Mouse (Mus musculus) urinary bladder, adult 2 months (tissue): Measurements from ENCODE around the gene Bcor. TPM values are rescaled to one million over a fixed set of nuclear protein-coding genes. Genes with fewer than 3 reads are reported as not detected.
A peak's percentile ranks its signal among the peaks of the same experiment; 100 is the strongest.

Experiments used
- DNase-seq: peaks from one replicate; pipeline ENCODE4 v3.0.0; 2022; ENCODE audit warnings: low spot score
- polyA plus RNA-seq: library from polyadenylated mRNA; depleted of rRNA; stranded (reverse); fragments of >200 nt; gene quantifications from 2 replicates; pipeline ENCODE4 v1.2.3, GENCODE M21; 2012; rRNA removed

Bcor gene
- polyA plus RNA-seq = 7.5 and 11.9 TPM in 2 replicates

- peak; percentile 43 for DNase-seq
These were observed at the start of gene Bcor for GRCm38 (mm10) chrX:12159981-12160656. Gene Bcor, minus strand, starts transcription at chrX:12160355.

DNA sequence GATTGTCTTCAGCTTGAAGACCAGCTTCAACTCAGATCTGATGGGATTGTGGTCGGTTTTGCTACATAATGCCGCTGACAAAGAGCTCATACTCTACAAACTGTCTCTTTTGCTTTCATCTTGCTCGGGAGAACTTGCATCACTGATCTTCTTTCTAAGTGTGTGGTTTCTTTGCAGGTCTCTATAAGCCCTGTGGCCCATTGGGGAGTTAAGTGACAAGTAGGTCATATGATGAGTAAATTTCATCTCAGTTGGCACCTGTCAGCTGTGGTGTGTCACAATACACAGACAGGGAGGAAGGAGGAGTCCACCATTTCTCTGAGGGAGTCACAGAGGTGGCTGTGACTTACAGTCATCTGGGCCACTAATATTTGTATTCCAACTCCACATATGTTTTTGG is 42.8 kb upstream of the Bcor start:
- DNase-seq = no peak

- no peak for DNase-seq
These were observed 41.0 kb upstream of the Bcor start for GRCm38 (mm10) chrX:12201111-12201510.

DNA sequence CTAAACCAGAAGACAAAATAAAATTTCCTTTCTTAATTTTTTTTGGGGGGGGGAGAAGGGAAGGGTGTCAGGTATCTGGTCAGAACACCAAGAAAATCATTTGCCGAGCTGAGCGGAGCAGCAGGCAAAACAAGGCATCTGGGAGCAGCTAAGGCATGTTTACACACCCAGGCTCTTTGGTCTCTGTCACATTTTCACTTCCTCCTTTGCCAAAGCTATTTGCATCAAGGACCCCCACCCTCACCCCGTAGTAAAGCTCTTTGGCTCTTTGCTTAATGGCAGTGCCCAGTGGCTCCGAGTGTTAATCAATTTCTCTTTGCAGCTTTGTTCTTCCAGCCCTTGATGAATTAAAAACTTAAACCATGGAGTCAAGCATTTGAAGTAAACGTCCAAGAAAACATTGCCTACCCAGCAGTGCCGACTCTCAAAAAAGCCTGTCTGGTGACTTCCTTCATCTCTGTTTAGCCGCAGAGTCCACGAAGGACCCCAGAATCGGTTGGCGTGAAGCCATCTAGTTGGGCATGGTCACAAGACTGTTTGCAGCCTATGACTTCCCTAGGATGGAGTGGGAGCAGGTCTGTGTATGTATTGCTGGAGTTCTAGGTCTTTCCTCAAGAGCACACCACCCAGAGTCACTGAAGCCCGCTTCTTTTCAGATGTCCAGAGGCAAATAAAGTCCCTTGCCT is 35.2 kb upstream of the Bcor start:
- no peak for DNase-seq

DNA sequence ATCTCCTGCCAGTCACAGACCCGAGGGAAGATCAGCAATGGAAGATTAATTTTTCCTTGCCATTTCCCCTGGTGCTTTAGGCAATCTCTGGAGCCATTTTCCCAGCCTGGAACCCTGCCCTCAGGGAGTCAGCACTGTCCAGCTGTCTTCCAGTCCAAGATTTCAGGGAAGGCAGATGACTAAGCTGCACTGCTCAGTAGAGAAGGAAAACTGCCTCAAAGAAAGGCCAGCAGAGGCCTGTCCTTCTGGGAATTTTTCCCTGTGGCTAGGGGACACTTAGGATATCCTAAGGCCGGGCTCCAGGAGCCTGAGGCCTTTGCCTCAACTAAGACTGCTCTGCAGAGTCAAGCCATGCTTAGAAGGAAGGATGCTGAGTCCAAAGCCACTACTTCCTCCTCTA is 32.2 kb upstream of the Bcor start:
- DNase-seq = no peak

DNA sequence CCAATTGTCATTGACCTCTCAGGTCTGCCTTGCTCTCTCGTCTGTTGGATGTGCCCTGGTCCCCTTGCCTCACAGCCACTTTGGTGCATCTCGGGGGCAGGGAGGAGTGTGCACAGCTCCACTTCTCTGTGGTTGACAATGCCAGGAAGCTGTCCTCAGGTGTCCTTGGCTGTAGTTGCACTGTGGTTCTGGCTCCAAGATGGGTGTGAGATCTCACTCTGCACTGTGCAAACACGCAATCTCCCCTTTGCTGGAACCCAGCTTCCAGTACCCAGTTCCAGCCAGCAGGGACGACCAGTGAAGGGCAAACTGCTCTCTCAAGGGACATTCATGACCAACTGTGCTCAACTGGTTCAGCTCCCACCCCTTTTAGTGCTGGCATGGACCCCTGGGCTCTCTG is 29.4 kb upstream of the Bcor start:
- no peak for DNase-seq

GRCm38 (mm10) chrX:12175198-12175960 is 15.2 kb upstream of the Bcor start:
- DNase-seq = no peak

- no peak for DNase-seq
These were observed 10.0 kb upstream of the Bcor start for GRCm38 (mm10) chrX:12170128-12170527.

- no peak for DNase-seq
These were observed 4.7 kb upstream of the Bcor start for GRCm38 (mm10) chrX:12164591-12165529.

- DNase-seq = no peak
These were observed 647 bp downstream of the Bcor start for GRCm38 (mm10) chrX:12159534-12159881.

- no peak for DNase-seq
These were observed 1.2 kb downstream of the Bcor start for GRCm38 (mm10) chrX:12158821-12159533.

DNA sequence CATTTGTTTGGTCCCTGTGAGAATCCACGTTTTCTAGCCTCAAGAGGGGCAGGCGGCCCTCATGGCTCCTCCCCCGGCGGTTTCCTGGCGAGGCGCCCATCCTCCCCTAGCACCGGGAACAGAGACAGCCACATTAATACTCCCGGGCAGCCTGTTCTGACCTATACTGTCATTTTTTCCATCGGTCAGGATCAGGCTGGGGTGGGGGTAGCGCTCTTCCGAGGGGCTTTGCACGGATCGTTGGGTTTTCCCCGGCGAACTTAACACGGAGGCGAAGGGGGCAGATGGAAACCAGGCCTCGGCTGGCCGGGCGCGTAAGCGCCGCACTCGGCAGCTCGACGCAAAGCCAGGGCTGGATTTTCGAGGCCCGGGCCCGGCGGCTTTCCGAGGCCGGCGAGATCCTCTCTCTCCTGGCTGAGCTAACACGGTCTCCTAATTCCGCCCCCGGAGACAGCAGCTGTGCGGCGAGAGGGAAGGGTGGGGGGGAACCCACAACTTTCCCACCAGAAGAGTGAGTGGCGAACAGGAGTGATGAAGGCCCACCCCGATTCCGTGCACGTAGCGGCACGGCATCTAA is 1.8 kb downstream of the Bcor start:
- peak; percentile 42 for DNase-seq

DNA sequence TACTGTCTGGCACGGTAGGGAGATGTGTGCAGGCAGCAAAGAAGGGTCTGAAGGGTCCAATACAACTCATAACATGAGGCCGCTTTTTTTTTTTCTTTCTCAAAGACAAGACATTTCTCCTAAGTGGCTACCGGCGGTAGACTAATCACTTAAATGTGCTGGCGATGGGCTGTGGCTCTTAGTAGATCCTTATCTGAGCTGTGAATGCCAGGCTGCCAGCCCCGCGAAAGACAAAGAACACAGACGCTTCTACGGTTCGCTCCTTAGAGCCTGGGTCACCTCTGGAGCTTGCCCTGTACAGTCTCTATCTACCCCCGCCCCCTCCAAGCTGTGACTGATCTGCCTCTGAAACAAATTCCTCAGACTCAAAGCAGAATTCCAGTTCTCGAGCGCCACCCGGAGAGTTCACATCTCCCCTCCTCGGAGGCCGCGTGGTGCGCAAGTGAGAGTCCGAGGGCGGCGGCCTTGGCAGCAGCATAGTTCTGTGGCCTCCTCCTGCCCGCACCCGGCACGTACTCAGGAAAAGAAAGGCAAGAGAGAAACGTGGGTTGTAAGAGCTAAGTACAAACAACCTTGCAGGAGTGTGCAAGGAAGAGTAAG is 2.7 kb downstream of the Bcor start:
- peak; percentile 33 for DNase-seq

DNA sequence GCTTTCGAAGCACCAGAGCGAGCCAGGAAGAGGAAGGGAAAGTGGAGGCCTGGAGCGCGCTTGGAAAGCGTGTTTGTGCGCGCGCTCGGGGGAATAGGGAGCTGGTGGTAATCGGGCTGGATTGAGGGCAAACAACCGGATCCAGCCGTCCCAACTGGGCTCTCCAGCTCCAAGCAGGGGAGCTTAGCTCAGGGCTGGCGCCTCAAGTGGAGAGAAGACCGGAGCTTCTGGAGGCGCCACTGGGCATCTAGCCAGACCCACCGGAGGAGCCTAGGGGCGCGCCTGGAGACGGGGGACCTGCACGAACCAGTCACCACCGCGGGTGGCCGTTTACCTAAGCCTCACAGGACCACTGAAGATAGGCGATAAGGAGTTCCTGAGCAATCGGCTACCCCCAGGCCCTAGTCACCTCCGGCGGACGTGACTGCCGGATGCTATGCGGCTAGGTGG is 4.3 kb downstream of the Bcor start:
- peak; percentile 35 for DNase-seq

GRCm38 (mm10) chrX:12155068-12155840 is 4.9 kb downstream of the Bcor start:
- DNase-seq = no peak

- no peak for DNase-seq
These were observed 6.7 kb downstream of the Bcor start for GRCm38 (mm10) chrX:12153141-12154095.

GRCm38 (mm10) chrX:12151996-12152904 is 7.9 kb downstream of the Bcor start:
- DNase-seq = no peak
